Mouse (Mus musculus): ENCODE measurements around the gene Gm9945. TPM values are rescaled to one million over a fixed set of nuclear protein-coding genes. Genes with fewer than 3 reads are reported as not detected.

The Gm9945 gene
- polyA plus RNA-seq, 1 experiment, result 0.15 TPM

DNA sequence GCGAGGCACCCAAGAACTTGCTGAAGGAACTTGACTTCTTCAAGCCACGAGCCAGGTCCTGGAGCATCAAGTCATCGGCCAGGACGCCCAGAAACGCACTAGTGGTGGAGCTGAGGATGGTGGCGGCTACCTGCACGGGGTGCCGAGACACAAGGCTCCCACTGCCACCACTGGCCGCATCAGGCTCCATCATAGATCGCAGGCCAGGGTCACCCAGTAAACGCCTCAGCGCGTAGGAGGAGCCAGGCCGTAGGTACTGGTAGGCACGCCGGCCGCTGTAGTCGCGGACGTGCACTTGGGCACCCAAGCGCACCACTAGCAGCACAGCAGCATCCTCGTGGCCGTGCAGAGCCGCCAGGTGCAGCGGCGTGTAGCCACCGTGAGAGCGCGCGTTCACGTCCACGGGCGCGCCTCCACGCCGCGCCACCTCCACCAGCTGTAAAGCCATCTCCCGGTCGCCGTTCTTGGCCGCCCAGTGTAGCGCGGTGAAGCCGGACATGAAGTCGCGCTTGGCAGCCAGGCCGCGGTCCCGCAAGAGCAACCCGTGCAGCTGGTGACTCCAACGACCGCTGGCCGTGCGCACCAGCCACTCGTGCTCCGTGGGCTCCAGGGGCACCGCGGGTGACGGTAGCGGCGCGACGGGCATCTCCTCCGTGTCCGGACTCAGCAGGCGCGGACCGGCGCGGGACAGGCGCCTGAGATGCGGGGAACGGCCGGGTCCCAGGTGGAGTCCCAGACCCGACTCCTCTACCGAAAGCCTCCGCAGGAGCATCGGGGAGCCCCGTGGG lies 1.4 kb upstream of the Gm9945 start:
- TF ChIP-seq GATA1 (IDR thresholded peaks at IDR 0.05; ENCODE audit: low read length), result no peak

DNA sequence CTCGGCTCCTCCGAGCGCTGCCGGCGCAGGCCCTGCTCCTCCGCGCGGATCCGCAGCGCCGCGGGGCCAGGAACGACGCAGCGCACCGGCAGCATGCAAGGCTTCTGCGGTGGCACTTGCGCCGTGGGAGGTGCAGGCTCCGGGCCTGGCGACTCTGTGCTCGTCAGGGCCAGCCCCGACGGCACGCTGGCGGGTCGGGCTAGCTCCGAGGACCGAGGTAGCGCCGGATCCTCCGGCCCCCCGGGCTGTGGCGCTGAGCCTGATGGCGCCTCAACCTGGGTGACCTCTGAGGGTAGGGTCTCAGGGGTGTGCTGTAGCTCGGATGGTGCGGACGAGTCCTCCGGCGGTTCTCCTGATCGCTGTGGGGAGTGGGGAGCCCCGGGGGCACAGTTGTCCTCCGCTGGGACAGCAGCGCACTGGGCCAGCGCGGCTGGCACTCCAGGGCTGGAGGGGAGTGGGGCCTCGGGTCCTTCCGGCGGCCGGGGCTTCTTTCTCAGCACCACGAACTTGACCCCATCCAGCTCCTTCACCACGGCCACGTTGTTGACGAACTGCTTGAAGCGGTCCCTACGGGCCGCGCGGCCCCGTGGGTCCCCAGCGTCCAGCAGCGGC lies 689 bp upstream of the Gm9945 start:
- no peak for TF ChIP-seq GATA1 (IDR thresholded peaks at IDR 0.05; ENCODE audit: low read length)

DNA sequence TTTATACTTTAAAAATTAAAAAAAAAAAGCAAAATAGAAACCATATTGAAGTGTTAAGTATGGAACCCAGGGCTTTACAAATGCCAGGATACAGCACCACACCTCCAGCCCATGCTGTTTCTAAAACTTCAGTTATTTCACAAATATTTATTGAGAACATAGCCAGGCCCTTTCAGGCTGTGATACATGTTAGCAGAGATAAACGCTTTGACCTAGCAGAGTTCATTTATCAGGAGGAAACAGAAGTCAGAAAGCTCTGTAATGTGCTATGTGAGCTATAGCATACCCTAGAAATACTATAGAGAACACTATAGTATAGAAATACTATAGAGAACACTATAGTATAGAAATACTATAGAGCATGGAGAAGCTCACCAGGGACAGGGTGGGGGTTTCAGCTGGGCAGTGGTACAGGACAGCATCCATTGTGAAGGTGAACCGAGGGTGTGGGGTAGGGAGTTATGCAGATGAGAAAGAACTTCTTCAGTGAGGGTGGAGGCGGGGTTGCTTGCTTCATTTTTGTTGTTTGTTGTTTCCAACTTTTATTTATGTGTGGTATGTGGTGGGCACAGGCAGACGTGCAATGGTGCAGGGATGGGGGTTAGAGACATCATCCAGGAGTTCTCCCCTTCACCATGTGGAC lies 1.2 kb downstream of the Gm9945 start:
- TF ChIP-seq GATA1 (IDR thresholded peaks at IDR 0.05; ENCODE audit: low read length), result peak; percentile 54

DNA sequence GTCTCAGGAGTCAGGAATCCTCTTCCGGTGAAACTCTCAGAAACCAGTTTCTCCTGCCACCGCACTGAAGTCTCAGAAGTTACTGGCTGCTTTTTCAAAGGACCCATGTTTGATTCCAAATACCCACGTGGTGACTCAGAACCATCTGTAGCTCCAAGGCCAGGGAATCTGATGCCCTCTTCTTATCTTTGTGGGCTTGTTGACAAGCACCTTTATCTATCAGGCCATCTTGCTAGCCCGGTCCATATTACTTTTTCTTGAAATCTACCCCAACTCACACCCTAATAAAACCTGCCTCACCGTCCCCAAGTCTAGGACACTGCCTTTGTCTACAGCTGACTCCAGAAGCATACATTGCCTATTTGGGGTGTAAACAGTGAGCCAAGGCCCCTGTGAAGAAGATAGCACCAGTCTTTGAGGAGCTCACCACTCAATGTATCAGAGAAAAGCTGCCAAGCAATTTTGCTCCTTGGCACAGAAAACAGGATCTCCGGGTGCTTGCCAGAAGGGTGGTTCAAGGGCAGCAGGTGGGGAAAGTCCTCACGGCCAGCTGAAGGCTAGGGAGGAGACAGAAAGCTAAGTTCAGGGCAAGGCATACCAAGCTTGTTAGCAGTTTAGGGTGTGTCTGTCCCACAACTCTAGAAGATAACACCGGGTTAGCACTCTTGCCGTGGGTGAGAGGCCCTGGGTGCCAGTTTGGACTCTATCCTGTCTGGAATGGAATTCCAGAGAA lies 3.4 kb downstream of the Gm9945 start:
- peak; percentile 60 for TF ChIP-seq GATA1 (IDR thresholded peaks at IDR 0.05; ENCODE audit: low read length)

DNA sequence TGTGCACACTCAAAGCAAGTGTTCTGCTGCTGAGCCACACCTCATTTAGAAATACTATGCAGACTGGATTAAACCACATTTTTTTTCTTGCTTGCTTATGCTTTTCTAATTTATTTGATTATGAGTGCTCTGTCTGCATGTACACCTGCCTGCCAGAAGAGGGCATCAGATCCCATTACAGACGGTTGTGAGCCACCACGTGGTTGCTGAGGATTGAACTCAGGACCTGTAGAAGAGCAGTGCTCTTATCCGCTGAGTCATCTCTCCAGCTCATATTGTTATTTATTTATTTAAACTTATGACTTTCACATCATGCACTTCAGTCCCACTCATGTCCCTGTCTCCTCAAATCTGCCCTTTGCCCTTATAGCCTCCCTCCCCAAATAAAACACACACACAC lies 5.8 kb downstream of the Gm9945 start:
- TF ChIP-seq GATA1 (IDR thresholded peaks at IDR 0.05; ENCODE audit: low read length), result no peak

DNA sequence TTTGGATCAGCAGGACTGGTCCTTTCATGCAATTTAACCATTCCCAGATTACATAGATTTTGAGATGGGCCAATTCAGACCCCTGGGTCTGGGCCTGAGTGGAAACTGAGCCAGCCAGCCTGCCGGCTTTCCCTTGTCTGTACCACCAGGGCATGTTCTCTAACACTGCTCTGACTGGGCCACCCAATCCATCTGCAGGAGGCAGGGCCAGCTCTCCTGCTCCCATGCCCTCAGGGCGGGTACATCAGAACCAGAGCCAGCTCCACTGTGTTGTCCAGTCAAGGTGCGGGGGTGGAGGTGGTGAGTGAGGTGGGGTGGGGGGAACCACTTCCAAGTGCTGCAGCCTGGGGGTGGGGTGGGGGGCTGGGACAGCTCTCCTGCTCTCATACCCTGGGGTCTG lies 6.4 kb downstream of the Gm9945 start:
- no peak for TF ChIP-seq GATA1 (IDR thresholded peaks at IDR 0.05; ENCODE audit: low read length)

DNA sequence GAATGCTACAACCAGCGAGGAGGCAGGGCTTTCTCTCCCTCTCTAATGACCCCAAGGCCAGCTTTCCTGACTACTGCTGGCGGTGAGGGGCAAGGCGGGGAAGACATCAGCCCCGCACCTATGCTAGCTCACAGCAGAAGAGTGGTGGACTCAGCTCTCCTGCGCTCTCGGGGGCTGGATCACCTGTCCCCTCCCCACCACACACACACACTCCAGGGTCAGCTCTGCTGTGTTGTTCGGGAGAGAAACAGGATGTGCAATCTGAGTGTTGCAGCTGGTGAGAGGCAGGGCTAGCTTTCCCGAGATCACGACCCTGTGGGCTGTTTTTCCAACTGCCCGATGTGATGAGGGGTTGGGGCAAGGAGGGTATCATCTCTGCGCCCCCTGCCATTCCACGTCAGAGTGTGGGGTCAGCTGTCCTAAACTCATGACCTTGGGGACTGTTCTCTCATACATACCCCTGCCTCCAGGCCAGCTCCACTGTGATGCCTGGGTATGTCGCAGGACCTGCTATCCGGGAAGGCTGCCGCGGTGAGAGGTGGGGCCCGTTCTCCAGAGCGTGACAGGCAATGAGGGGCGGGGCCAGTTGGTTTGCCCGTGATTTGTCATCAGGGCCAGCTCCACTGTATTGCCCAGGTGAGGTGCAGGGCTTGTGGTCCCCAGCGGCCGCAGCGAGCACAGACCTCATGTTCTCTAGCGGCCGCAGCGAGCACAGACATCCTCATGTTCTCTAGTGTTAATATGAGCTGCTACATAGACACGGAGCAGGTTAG lies 7.0 kb downstream of the Gm9945 start:
- no peak for TF ChIP-seq GATA1 (IDR thresholded peaks at IDR 0.05; ENCODE audit: low read length)

DNA sequence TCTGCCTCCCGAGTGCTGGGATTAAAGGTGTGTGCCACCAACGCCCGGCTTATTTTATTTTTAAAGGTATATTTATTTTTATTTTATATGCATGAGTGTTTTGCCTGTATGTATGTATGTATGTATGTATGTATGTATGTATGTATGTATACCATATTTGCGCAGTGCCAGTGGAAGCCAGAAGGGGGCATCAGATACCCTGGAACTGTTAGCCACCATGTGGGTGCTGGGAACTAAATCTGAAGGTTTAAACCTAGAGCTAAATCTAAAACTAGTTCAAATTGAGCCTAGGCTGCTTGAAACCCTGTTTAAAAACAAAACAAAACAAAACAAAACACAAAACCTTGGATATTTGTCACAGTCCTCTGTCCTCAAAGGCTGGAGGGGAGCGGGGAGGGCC lies 9.0 kb downstream of the Gm9945 start:
- no peak for TF ChIP-seq GATA1 (IDR thresholded peaks at IDR 0.05; ENCODE audit: low read length)

DNA sequence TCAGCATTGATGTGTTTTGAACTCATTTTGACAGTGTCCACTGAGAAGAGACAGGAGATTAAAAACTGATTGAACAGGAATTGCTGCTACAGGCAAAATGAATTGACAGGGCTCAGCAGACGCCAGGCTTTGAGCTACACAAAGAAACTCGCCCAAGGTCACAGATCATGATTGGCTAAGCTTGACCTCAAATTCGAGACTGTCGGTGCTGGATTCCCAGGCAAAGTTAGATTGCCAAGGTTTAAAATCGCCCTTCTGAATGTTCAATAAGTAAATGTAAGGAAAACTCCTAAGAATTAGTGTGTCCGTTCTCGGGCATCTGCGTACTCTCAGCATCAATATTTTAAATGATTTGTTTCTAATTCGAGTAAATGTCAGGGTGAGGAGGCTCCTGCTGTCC lies 9.5 kb downstream of the Gm9945 start:
- no peak for TF ChIP-seq GATA1 (IDR thresholded peaks at IDR 0.05; ENCODE audit: low read length)

DNA sequence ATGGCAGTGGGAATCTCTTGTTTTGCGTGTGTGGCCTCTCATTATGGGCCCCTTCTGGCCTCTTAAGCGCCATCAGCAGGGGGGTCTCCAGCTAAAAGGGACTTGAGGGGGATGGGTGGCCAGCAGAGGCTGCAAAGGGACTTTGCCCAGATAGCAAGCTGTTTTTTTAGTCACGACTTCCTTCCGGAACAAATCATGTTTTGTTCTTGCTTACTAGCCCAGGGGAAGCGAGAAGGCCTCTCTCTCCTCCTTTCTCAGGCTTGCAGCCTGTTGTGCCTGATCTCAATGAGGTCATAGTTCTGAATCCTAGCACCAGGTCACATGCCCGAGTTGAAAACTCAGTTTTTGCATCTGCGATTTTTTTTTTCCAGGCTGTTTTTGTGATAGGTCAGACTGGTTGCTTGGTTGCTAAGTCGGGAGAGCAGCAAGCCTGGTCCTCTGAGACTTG lies 12.0 kb downstream of the Gm9945 start:
- TF ChIP-seq GATA1 (IDR thresholded peaks at IDR 0.05; ENCODE audit: low read length), result no peak

DNA sequence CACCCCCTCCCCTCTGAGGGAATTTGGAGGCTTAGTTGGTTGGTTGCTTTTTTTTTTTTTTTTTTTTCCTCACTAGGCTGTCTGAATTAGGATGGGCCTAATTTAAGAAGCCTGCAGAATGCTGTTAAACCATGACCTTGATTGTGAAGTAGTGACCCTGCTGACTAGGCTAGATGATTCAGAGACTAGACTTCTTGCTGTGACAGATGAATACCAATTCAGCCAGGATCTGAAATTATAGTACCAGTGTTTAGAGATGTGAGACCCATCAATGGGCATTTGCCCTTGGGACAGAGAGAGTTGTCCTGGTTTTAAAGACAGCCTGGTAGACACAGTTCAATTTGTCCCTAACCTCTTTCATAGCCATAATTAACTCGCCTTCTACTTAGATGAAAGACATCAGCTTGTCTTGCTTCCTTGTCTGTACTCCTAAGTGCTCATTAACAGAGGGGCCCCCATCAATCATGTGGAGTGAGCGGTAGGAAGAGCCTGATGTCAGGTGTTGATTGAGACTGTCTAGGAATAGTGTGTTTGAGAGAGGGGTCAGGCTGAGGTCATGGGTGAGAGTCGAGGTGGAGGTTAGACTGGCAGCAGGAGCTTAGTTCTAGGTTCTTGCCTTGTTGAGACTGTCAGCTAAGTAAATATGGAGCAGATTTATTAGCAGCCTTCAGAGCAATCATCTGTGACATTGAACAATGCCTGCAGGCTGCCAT lies 13.4 kb downstream of the Gm9945 start:
- TF ChIP-seq GATA1 (IDR thresholded peaks at IDR 0.05; ENCODE audit: low read length), result no peak

DNA sequence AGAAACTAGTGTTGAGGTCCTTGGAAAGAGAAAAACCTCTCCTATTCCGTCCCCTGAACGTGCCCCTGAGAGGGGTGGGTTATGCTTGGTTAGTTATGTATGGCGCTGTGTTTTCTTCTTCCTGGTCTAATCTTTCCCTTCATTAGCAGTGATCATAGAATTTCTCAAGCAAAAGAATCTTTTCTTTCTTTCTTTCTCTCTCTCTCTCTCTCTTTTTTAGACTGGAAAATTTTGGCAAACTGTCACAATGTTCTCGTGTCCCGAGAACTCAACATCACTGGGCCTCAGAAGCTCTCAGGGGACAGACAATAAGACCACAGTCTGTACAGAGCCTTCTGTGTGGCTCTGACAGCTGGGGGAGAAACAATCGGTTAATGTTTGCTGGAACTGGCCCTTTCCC lies 15.5 kb downstream of the Gm9945 start:
- no peak for TF ChIP-seq GATA1 (IDR thresholded peaks at IDR 0.05; ENCODE audit: low read length)

DNA sequence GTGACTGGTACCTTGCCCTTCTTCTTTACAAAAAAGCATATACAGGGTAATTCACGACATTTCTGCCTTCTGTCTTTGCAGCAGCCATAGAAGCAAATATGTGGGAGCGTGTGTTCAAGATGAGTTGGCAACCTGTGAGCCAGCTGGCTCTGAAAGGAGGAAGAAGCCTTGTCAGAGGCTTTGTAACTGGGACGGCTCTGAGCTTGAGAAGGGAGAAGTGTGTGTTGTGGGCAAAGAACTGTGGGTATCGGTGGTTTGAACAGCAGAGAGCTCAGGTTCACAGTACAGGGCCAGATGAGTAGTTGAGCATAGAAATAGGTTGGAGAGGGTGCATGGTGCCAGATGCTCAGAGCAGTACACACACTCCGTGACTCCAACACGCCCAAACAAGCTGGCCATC lies 17.0 kb downstream of the Gm9945 start:
- TF ChIP-seq GATA1 (IDR thresholded peaks at IDR 0.05; ENCODE audit: low read length), result no peak

DNA sequence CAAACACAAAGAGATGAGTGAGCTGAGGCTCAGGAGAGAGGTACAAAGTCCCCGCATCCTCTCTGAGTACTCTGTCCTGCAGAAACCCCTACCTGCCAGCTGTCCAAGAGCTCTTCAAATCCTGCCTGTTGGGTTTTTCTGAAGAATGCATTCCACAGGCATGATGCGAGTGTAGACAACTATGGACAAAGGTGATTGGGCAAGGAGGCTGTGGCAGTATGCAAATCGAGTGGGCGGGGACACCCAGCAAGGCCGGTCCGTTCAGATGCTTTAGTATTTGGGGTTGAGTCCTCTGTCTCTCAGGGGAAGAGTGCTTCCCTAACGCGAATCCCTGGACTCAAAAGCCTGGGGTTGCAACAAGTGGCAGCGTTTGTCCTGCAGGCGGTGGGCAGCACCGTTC lies 20.6 kb downstream of the Gm9945 start:
- no peak for TF ChIP-seq GATA1 (IDR thresholded peaks at IDR 0.05; ENCODE audit: low read length)

Measured in G1E-ER4 (cell line).